Mouse (Mus musculus) kidney, adult 2 months (tissue): ENCODE measurements around the gene Hmgcl. TPM values are rescaled to one million over a fixed set of nuclear protein-coding genes. Genes with fewer than 3 reads are reported as not detected.

Experiments
- DNase-seq: peaks from one replicate; pipeline ENCODE4 v3.0.0; 2021
- H3K27ac ChIP-seq: fragments of 200-500 bp; 2 replicates; pipeline ENCODE4 v1.5.1; 2012; ENCODE audit warnings: low read depth, low read length, control low read depth, inconsistent platforms; ENCODE audit not compliant: insufficient read depth
- H3K27me3 ChIP-seq: fragments of 200-500 bp; replicated peaks from 2 replicates; pipeline ENCODE4 v1.6.1; 2012; ENCODE audit warnings: mild to moderate bottlenecking, moderate library complexity, low read length, inconsistent platforms; ENCODE audit not compliant: control insufficient read depth, insufficient read depth
- H3K36me3 ChIP-seq: fragments of 200-500 bp; 2 replicates; pipeline ENCODE4 v1.6.1; 2012; ENCODE audit warnings: mild to moderate bottlenecking, moderate library complexity, low read length, inconsistent platforms; ENCODE audit not compliant: control insufficient read depth, insufficient read depth
- H3K4me1 ChIP-seq: fragments of 200-500 bp; 2 replicates; pipeline ENCODE4 v1.6.1; 2011; ENCODE audit warnings: low read length; ENCODE audit not compliant: control insufficient read depth, insufficient read depth
- H3K4me3 ChIP-seq: fragments of 200-500 bp; 2 replicates; pipeline ENCODE4 v1.5.1; 2011; ENCODE audit warnings: mild to moderate bottlenecking, low read depth, low read length, control low read depth; ENCODE audit not compliant: insufficient read depth
- CTCF ChIP-seq: fragments of 200-500 bp; conservative IDR thresholded peaks from 2 replicates; pipeline ENCODE4 v1.5.1; 2011; ENCODE audit warnings: low read depth, mild to moderate bottlenecking, control low read depth, low read length, moderate library complexity, mixed read lengths; ENCODE audit not compliant: insufficient read depth, insufficient read length
- POLR2A ChIP-seq: fragments of 200-500 bp; IDR thresholded peaks from one replicate; pipeline ENCODE4 v1.6.1; 2011; ENCODE audit warnings: low read depth, low read length, control low read depth
- WGBS: fragments of 180-500 bp; shearing (Covaris S2); methylation state at CpG from one replicate; pipeline ENCODE4 v1.1.7; 2018; 5-methylcytosine and 5-hydroxymethylcytosine counted together
- polyA plus RNA-seq: library from polyadenylated mRNA; depleted of rRNA; stranded (reverse); fragments of >200 nt; gene quantifications from 2 replicates; pipeline ENCODE4 v1.2.3, GENCODE M21; 2012

Gene Hmgcl
- polyA plus RNA-seq, 1 experiment, result 199 TPM

- Histone ChIP-seq H3K36me3 (no peaks in the 10 kb centered on the region), H3K27me3 (no peaks in the 10 kb centered on the region), H3K4me1 (peaks cover 17% of the 10 kb centered on the region; the same call in 1 of the 2 replicates), H3K27ac (no peak overlapping the region), H3K4me3 (no peak overlapping the region)
- DNase-seq, result no peak
- TF ChIP-seq POLR2A, result no peak
- no peak for TF ChIP-seq CTCF
- WGBS, result 88% methylated on average over 5 of the region's 5 CpGs
Measured at GRCm38 (mm10) chr4:135961709-135962108, 15.5 kb downstream of the Hmgcl start.

DNA sequence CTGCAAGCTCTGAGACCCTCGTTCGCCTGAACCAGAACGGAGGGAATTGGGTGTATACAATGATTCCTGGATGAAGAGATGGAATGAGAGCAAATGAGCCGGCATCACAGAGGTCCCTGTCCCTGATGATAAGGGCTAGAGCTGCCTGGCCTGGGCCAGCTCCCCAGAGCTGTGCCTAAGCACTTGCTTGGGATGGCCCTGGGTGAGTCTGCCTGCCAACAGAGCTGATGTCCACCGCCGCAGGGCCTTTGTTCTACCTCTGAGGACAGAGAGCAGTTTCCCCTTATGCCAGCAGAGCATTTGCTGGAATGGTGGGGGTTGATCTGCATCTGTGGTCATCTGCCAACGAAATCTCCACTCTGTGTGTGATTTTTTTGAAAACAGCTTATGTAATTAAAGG lies 15.9 kb downstream of the Hmgcl start:
- Histone ChIP-seq H3K27me3 (no peaks in the 10 kb centered on the region), H3K27ac (no peak overlapping the region), H3K4me3 (no peak overlapping the region), H3K36me3 (no peaks in the 10 kb centered on the region), H3K4me1 (peaks cover 17% of the 10 kb centered on the region; the same call in 1 of the 2 replicates)
- DNase-seq, result no peak
- 84% methylated on average over 7 of the region's 7 CpGs for WGBS
- no peak for TF ChIP-seq POLR2A
- TF ChIP-seq CTCF, result no peak

GRCm38 (mm10) chr4:135962946-135963345 lies 16.7 kb downstream of the Hmgcl start:
- TF ChIP-seq CTCF (no peak), POLR2A (no peak)
- DNase-seq, result no peak
- Histone ChIP-seq H3K36me3 (no peaks in the 10 kb centered on the region), H3K27me3 (no peaks in the 10 kb centered on the region), H3K27ac (peak overlapping the region; percentile 96), H3K4me3 (peak overlapping the region; percentile 76), H3K4me1 (peaks cover 16% of the 10 kb centered on the region; the same call in 1 of the 2 replicates)
- 5% methylated on average over 15 of the region's 15 CpGs for WGBS

DNA sequence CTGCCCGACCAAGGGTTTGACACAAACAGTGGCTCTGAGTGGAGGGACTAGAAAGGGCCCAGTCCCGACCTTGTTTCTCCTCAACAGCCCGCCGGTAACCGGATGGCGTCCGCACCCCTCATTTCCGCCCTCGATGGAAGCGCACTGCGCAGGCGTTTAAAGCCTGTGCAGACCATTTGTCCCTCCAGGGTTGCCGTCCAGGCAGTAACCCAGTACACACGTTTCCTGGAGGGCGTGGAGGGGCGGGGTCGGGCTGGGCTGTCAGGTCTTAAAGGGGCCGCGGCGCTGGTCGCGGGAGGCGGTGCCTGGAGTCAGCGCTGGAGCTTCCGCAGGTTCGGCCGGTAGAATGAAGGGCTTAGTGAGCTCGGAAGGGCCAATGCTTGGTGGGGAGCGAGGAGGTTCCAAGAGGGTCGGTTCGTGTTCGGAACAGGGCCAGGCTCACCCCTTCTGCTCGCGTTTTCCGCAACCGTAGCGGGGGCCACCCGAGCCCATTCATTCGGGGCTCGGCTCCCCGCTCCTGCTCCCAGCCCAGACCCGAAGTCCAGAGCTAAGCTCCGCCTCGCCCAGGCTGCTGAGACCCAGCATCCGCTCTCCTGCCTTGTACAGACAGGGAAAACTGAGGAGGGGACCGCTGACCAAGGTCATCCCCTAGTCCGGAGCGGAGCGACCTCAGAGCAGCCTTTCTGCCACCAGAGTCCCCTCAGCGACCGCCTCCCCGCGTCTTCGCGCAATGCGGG lies 17.4 kb downstream of the Hmgcl start, which contains the start of gene Gale:
Gale (plus strand) TSS at position 271 of the 737 bp plus-strand sequence.
- Histone ChIP-seq H3K4me3 (peak within 1 kb of the TSS; percentile 76), H3K4me1 (peaks cover 12% of the 10 kb centered on the region; the same call in 1 of the 2 replicates), H3K27me3 (no peaks in the 10 kb centered on the region), H3K27ac (peak within 1 kb of the TSS; percentile 96), H3K36me3 (no peaks in the 10 kb centered on the region)
- peak; percentile 95 for TF ChIP-seq POLR2A
- TF ChIP-seq CTCF, result no peak
- WGBS, result under 1% methylated on average over 56 of the region's 56 CpGs
- peak; percentile 97 for DNase-seq

GRCm38 (mm10) chr4:135964426-135964825 lies 18.2 kb downstream of the Hmgcl start:
- H3K36me3 ChIP-seq, result no peaks in the 10 kb centered on the region
- TF ChIP-seq POLR2A (peak; percentile 33), CTCF (peak; percentile 11; the same call in 1 of the 2 replicates)
- peaks cover 8% of the 10 kb centered on the region; the same call in 1 of the 2 replicates for H3K4me1 ChIP-seq
- H3K27me3 ChIP-seq, result no peaks in the 10 kb centered on the region
- H3K4me3 ChIP-seq, result peak overlapping the region; percentile 70
- H3K27ac ChIP-seq, result peak overlapping the region; percentile 11; the same call in 1 of the 2 replicates
- WGBS, result under 1% methylated on average over 12 of the region's 12 CpGs
- peak; percentile 84 for DNase-seq

DNA sequence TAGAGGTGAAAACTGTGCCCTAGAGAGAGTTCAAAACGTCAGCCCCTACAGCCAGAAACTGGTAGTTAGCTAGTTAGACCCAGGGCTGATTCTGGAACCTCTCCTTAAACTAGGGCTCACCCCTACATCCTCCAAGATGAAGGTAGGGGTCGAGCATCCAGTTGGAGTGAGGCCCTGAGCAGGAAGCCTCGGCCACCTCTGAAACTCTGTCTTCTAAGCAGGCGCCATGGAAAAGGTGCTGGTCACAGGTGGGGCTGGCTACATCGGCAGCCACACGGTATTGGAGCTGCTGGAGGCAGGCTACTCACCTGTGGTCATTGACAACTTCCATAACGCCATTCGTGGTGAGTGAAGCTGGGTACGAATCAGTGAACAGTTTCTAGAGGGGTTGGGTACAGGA lies 18.9 kb downstream of the Hmgcl start:
- Histone ChIP-seq H3K36me3 (no peaks in the 10 kb centered on the region), H3K27me3 (no peaks in the 10 kb centered on the region), H3K27ac (0 out of 2 replicates have a peak overlapping the region, but pooled peaks have one; percentile 11), H3K4me1 (peaks cover 8% of the 10 kb centered on the region; the same call in 1 of the 2 replicates), H3K4me3 (no peak overlapping the region)
- WGBS, result 76% methylated on average over 9 of the region's 9 CpGs
- TF ChIP-seq CTCF (no peak), POLR2A (no peak)
- no peak for DNase-seq

- Histone ChIP-seq H3K27ac (no peak overlapping the region), H3K4me1 (peaks cover 8% of the 10 kb centered on the region; the same call in 1 of the 2 replicates), H3K4me3 (no peak overlapping the region), H3K36me3 (no peaks in the 10 kb centered on the region), H3K27me3 (no peaks in the 10 kb centered on the region)
- TF ChIP-seq CTCF, result no peak
- TF ChIP-seq POLR2A, result no peak
- 89% methylated on average over 16 of the region's 16 CpGs for WGBS
- DNase-seq, result no peak
Measured at GRCm38 (mm10) chr4:135966283-135966682, 20.0 kb downstream of the Hmgcl start.
